Mouse (Mus musculus) midbrain, embryonic 16.5 days (tissue): ENCODE measurements at regions not wholly inside any gene's neighbourhood (a gene's known extent, or its start where the extent isn't known, plus 50 kb on each side); places are given as distances from the start of the nearest gene placed in this dataset.

Source experiments
- ATAC-seq: fragments of 200-750 bp; cut with Nextera tagmentation; 2 replicates; pipeline ENCODE4 v1.8.0; 2017; ENCODE audit warnings: moderate TSS enrichment
- H3K27ac ChIP-seq: fragments of 300-500 bp; sonication (generic); 2 replicates; pipeline ENCODE4 v1.5.1; 2014; ENCODE audit warnings: mild to moderate bottlenecking, low read length, mixed read lengths
- H3K27me3 ChIP-seq: fragments of 300-500 bp; sonication (generic); 2 replicates; pipeline ENCODE4 v1.6.1; 2014; ENCODE audit warnings: low read depth, low read length, mixed read lengths; ENCODE audit not compliant: control insufficient read depth, insufficient read depth
- H3K36me3 ChIP-seq: fragments of 300-500 bp; sonication (generic); 2 replicates; pipeline ENCODE4 v1.6.1; 2014; ENCODE audit warnings: mild to moderate bottlenecking, low read length, moderate library complexity, mixed read lengths; ENCODE audit not compliant: control insufficient read depth, insufficient read depth
- H3K4me1 ChIP-seq: fragments of 300-500 bp; sonication (generic); 2 replicates; pipeline ENCODE4 v1.6.1; 2014; ENCODE audit warnings: mild to moderate bottlenecking, low read length, mixed read lengths; ENCODE audit not compliant: control insufficient read depth, insufficient read depth
- H3K4me2 ChIP-seq: fragments of 300-500 bp; sonication (generic); 2 replicates; pipeline ENCODE4 v1.6.1; 2014; ENCODE audit warnings: mild to moderate bottlenecking, low read length, mixed read lengths
- H3K4me3 ChIP-seq: fragments of 300-500 bp; sonication (generic); 2 replicates; pipeline ENCODE4 v1.5.1; 2014; ENCODE audit warnings: low read depth, mild to moderate bottlenecking, low read length, moderate library complexity, mixed read lengths
- H3K9ac ChIP-seq: fragments of 300-500 bp; sonication (generic); 2 replicates; pipeline ENCODE4 v1.6.1; 2014; ENCODE audit warnings: low read depth, low read length, mixed read lengths
- H3K9me3 ChIP-seq: fragments of 300-500 bp; sonication (generic); replicated peaks from 2 replicates; pipeline ENCODE4 v1.6.1; 2014; ENCODE audit warnings: mild to moderate bottlenecking, low read length, mixed read lengths; ENCODE audit not compliant: control insufficient read depth, poor library complexity, severe bottlenecking
- WGBS: fragments of 180-500 bp; shearing (Covaris S2); extraction: QIAGEN DNeasy Blood & Tissue Kit; methylation state at CpG from one replicate; pipeline ENCODE4 v1.1.7; 2014; 5-methylcytosine and 5-hydroxymethylcytosine counted together

DNA sequence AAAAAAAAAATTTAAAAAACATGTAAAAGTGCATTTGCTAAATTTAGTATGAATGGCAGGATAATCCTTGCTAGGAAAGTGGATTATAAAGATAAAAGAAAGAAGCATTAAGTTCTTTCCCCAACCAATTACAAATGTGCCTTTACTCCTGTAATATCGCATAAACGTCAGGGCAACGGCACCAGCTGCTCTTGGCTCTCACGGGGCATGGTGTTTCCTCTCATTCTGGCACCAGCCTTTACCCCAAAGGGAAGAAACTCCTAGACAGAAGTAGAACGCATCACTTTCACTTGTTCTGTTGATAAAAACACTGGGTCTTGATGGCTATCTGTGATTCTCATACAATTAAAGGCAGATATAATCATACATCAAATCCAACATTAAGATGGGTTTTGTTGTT lies 288.7 kb upstream of the Plscr5 start:
- H3K4me2 ChIP-seq, result no peak overlapping the region
- ATAC-seq, result no peak
- H3K36me3 ChIP-seq, result no peaks in the 10 kb centered on the region
- no peak overlapping the region for H3K9ac ChIP-seq
- H3K27me3 ChIP-seq, result no peaks in the 10 kb centered on the region
- no peaks in the 10 kb centered on the region for H3K4me1 ChIP-seq
- no peak overlapping the region for H3K4me3 ChIP-seq
- WGBS, result 50% methylated on average over 5 of the region's 5 CpGs
- no peaks in the 10 kb centered on the region for H3K9me3 ChIP-seq
- no peak overlapping the region for H3K27ac ChIP-seq

DNA sequence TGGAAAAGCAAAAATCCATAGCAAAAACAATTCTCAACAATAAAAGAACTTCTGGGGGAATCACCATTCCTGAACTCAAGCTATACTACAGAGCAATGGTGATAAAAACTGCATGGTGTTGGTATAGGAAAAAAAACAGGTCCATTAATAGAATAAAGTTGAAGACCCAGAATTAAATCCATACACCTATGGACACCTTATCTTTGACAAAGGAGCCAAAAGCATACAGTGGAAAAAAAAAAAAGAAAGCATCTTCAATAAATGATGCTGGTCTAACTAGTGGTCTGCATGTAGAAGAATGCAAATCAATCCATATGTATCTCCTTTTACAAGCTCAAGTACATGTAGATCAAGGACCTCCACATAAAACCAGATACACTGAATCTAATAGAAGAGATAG lies 291.8 kb upstream of the Plscr5 start:
- no peaks in the 10 kb centered on the region for H3K4me1 ChIP-seq
- no peak overlapping the region for H3K4me2 ChIP-seq
- ATAC-seq, result no peak
- H3K27ac ChIP-seq, result no peak overlapping the region
- H3K4me3 ChIP-seq, result no peak overlapping the region
- no peaks in the 10 kb centered on the region for H3K36me3 ChIP-seq
- H3K9ac ChIP-seq, result no peak overlapping the region
- H3K9me3 ChIP-seq, result no peaks in the 10 kb centered on the region
- H3K27me3 ChIP-seq, result no peaks in the 10 kb centered on the region

DNA sequence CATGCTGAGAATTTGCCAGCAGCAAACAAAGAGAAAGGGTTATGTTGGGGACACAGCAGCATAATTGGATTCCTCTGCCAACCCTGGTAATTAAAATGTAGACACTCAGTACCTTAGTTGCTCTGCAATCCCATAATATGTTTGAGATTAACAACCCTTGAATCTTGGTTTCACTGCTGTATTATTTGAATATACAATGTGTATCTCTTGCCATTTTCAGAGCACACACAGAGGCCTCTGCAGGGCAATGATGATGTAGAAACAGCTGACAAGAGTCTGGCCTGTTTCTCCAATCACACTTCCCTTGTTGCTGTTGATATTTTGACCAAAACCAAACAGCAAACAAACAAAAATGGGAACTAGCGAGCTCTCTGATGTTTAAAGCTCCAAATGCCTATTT lies 315.9 kb upstream of the Plscr5 start:
- WGBS, result 94% methylated on average over 1 of the region's 1 CpGs
- H3K4me3 ChIP-seq, result no peak overlapping the region
- no peak overlapping the region for H3K9ac ChIP-seq
- no peak overlapping the region for H3K27ac ChIP-seq
- no peak for ATAC-seq
- no peaks in the 10 kb centered on the region for H3K9me3 ChIP-seq
- H3K4me1 ChIP-seq, result no peaks in the 10 kb centered on the region
- no peak overlapping the region for H3K4me2 ChIP-seq
- H3K27me3 ChIP-seq, result no peaks in the 10 kb centered on the region
- no peaks in the 10 kb centered on the region for H3K36me3 ChIP-seq

DNA sequence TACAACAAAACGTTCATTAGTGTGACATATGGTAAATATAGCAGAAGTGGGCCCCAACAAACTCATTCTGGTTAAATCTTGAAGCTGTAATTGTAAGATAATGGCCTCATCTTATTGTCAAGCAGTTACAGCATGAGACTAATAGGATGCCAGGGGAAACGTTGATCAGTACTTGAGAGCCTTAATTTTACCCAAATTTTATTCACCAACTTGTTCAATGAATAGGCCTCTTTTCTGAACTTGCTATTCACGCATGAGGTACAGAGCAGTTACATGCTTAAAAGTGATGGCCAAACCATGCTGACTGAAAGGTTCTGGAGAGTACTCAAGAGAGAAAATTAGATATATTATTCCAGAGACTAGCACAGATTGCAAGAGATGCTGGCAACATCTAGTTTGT lies 361.2 kb upstream of the Plscr5 start:
- Histone ChIP-seq H3K9ac (no peak overlapping the region), H3K9me3 (no peaks in the 10 kb centered on the region), H3K4me2 (no peak overlapping the region), H3K36me3 (no peaks in the 10 kb centered on the region), H3K27ac (no peak overlapping the region), H3K4me3 (no peak overlapping the region), H3K27me3 (no peaks in the 10 kb centered on the region), H3K4me1 (no peaks in the 10 kb centered on the region)
- no peak for ATAC-seq
- 63% methylated on average over 3 of the region's 3 CpGs for WGBS

DNA sequence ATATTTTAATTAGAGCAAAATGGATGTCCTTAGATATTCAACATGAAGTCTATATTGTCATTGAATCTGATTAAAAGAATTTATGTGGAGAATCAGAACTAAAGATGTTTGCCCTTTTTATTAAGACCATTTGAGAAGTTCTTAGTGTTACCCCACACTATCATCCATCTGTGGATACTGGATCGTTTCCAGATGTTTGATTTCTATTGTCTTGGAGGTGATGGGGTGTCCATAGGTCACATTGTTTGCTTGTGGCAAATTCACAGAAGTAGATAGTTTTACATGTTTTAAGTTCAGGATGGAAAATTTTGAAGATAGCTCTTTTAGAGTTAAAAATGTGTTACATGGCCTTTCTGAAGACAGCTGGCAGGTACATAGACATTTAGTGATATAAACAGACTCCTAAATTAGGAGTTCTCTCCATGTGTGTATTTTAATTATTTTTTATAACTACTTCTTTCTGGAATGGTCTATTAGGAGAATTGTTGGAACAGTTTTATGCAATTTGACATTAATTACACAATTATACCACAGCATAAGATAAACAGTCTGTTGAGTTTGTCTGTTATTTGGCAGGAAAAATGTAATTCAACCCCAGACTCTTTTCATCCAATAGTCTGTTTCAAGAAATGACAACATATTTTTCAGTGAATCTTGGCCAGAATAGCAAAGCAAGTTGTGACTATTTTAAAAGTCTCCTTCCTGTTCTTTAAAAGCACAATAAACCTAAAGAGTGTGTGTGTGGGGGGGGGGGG lies 368.8 kb upstream of the Plscr5 start:
- Histone ChIP-seq H3K4me2 (no peak overlapping the region), H3K4me3 (no peak overlapping the region), H3K9ac (no peak overlapping the region), H3K36me3 (no peaks in the 10 kb centered on the region), H3K4me1 (no peaks in the 10 kb centered on the region), H3K27ac (no peak overlapping the region), H3K27me3 (no peaks in the 10 kb centered on the region), H3K9me3 (no peaks in the 10 kb centered on the region)
- 83% methylated on average over 1 of the region's 1 CpGs for WGBS
- no peak for ATAC-seq

DNA sequence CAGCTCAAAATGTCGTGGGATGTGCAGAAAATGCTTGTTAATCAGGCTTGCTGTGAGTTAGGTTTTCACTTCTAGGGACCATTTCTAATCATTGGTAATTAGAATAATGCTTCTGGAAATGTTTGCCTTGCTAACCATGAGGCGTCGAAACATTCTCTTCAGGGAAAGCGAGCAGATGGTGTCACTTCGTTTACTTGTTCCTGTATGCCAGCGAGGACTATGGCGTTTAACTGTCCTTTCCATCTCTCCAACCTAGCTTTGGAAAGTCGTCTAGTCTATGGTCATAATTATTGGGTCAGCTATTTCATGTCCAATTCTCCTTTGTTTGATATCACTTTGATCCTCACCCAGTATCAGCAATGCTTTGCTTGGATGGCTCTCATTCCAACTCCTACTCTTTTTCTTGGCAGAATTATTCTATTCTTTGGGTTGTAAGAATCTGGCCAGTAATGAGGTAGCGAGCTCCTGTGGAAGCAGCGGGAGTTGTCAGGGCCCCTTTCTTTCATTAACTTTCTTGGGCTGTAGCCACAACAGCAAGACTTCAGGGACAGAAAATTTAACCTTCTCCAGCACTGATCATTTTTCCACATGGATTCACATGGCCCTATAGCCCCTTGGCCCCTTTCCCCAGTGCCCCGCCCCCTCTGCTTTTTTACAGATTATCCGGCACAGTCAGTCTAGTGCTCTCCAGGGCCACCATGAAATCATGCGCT lies 374.0 kb upstream of the Plscr5 start:
- Histone ChIP-seq H3K4me2 (no peak overlapping the region), H3K27ac (no peak overlapping the region), H3K4me3 (no peak overlapping the region), H3K27me3 (no peaks in the 10 kb centered on the region), H3K9ac (no peak overlapping the region), H3K4me1 (no peaks in the 10 kb centered on the region), H3K9me3 (no peaks in the 10 kb centered on the region), H3K36me3 (no peaks in the 10 kb centered on the region)
- ATAC-seq, result peak; percentile 71
- 50% methylated on average over 13 of the region's 13 CpGs for WGBS

DNA sequence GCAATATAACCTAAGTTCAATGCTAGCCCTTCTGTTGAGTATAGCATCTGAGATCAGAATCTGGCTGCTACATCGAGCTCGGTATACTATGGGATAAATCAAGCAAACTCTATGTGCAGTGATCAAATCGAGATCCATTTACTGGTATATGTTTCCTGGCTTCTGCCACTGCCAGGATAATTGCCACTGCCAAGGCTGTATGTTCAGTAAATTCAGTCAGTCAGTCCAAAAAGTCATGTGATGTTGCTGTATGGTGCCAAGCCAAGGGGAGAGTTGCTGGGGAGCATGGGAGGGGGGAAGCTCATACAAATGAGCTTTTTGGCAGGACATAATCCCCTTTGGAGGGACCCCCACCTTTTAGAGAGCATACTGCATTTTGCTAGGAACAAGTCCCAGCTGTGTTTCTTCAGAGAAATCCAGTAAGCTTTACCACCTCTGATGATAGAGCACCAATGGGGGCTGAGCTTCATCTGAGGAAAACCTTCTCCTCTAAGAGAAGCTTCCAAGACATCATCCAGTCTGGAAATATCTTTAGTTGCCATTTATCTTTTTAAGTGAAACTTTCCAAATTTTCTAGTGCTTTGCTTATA lies 389.3 kb upstream of the Plscr5 start:
- H3K4me2 ChIP-seq, result no peak overlapping the region
- H3K9ac ChIP-seq, result no peak overlapping the region
- no peak overlapping the region for H3K4me3 ChIP-seq
- no peaks in the 10 kb centered on the region for H3K9me3 ChIP-seq
- no peaks in the 10 kb centered on the region for H3K27me3 ChIP-seq
- no peak for ATAC-seq
- 79% methylated on average over 3 of the region's 3 CpGs for WGBS
- no peaks in the 10 kb centered on the region for H3K4me1 ChIP-seq
- H3K27ac ChIP-seq, result no peak overlapping the region
- no peaks in the 10 kb centered on the region for H3K36me3 ChIP-seq

DNA sequence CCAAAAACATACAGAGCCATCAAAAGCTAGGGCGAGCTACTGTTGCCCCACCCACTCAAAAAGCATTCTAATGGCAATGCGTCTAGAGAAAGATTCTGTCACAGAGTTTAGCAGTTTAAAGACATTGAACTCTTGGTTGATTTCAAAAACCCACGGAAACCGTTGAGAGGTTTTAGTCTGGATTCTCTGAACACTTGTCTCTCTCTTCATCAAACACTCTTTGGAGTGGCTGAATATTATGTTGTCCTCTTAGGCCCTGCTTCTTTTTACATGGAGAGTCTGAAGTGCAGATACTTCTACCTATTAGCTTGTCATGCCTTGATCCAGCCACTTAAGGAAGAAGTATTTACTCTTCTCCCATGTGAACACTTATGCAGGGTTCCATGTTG lies 393.9 kb upstream of the Plscr5 start:
- no peak for ATAC-seq
- Histone ChIP-seq H3K4me1 (no peaks in the 10 kb centered on the region), H3K27ac (no peak overlapping the region), H3K36me3 (no peaks in the 10 kb centered on the region), H3K9ac (no peak overlapping the region), H3K4me3 (no peak overlapping the region), H3K9me3 (no peaks in the 10 kb centered on the region), H3K4me2 (no peak overlapping the region), H3K27me3 (no peaks in the 10 kb centered on the region)
- 86% methylated on average over 4 of the region's 4 CpGs for WGBS

DNA sequence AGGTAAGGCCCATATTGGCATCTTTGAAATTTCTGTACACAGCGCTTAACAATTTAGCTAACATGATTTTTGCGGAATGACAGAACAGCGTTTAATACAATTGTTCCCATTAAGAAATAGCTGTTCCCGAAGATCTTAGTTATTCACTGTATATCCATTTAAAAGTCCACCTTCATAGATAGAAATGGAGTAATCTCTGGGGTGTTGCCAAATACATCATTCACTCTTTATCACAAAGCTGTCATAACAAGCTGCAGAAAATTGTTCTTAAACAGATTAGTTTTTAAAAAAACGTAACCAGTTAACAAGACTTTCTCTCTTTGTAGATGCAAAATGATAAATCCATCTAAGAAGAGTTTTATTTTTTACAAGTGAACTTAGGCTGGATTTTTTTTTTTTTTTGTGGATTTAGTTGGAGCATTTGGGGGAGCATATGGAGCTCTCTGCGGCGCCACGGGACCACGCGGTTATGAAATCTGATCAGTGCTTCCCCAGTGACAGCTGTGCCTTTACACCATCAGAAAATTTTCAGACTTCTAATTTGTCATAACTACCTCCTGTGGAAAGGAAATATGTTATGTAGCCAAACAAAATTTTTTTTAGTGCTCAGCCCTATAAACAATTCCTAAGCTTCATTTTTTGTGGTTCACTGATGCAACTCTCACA lies 394.4 kb upstream of the Plscr5 start:
- Histone ChIP-seq H3K4me2 (no peak overlapping the region), H3K27me3 (no peaks in the 10 kb centered on the region), H3K4me1 (no peaks in the 10 kb centered on the region), H3K27ac (no peak overlapping the region), H3K9ac (no peak overlapping the region), H3K9me3 (no peaks in the 10 kb centered on the region), H3K4me3 (no peak overlapping the region), H3K36me3 (no peaks in the 10 kb centered on the region)
- no peak for ATAC-seq
- WGBS, result 93% methylated on average over 10 of the region's 10 CpGs
